Mouse (Mus musculus): ENCODE results near the gene Gm26566.

DNA sequence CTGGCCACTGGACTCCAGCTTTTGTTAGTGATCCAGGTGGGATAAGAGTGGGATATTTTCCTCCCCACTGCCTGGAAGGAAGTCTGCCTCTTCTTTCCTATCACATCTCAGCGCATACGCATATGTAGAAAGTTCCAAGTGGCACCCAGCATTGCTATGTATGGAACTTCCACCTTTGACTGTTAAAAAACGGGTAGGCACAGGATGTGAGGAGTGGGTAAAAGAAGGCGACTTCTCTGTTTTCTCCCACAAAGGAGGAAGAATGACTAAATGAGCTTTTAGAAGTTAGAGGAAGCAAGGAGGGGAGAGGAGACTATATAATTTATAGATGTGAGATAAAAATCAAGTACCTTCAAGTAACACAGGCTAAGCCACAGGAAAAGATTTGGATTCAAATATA is 19.8 kb downstream of the Gm26566 start:
- TF ChIP-seq CTCF (IDR thresholded peaks at IDR 0.05; ENCODE audit: low read depth) (no peak), EP300 (IDR thresholded peaks at IDR 0.05; ENCODE audit: low read depth) (no peak)

Data from heart, postnatal 0 days (tissue).